22 mouse cellular contexts compared by ENCODE assay signal in the genomic region with DNA sequence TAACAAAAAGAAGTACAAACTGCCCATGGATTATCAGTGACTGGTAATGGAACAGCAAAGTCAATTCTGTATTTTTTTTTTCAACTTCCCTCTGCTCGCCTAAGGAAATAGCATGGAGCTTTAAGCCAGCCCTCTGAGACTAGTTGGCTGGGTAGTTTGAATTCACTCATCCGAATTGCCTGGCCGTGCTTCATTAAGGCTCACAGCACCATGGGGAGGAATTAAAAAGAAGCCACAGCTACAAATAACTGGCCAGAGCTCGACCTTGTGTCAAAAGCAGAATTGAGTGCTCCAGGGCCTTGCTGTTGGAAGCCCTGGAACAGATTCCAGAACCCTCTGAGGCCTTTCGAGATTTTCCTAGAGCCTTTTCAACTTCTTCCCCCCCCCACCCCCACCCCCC. TPM values are rescaled to one million over a fixed set of nuclear protein-coding genes. Genes with fewer than 3 reads are reported as not detected.
"Had no signal": no experiment of that assay in that cellular context is flagged by ENCODE, and none has a peak within 500 bp of the region (broad histone marks: within the 10 kb centered on the region; RNA-seq: fewer than 3 reads in every experiment).

No protein-coding gene starts in this region.

- H3K4me1 ChIP-seq: liver, embryonic 13.5 days; stomach, embryonic 15.5 days had no signal

- H3K4me2 ChIP-seq: kidney, embryonic 15.5 days; liver, embryonic 13.5 days; lung, embryonic 14.5 days; midbrain, embryonic 13.5 days; stomach, embryonic 15.5 days had no signal

- H3K36me3 ChIP-seq: kidney, embryonic 15.5 days; liver, embryonic 13.5 days; midbrain, embryonic 13.5 days; stomach, embryonic 15.5 days had no signal

- H3K27ac ChIP-seq: kidney, embryonic 15.5 days; left cerebral cortex, adult 2 months; liver, embryonic 13.5 days; macrophage; midbrain, embryonic 13.5 days; stomach, embryonic 15.5 days had no signal

- H3K9ac ChIP-seq: kidney, embryonic 15.5 days; liver, embryonic 13.5 days; lung, embryonic 14.5 days; midbrain, embryonic 13.5 days; stomach, embryonic 15.5 days had no signal

- H3K27me3 ChIP-seq: kidney, embryonic 15.5 days; stomach, embryonic 15.5 days had no signal

- DNase-seq: kidney, adult 18-20 months; kidney, postnatal 10 days; kidney, postnatal 36 days; layer of hippocampus, postnatal 36 days; liver, embryonic 13.5 days; lung, embryonic 14.5 days; right cerebral cortex, adult 18-20 months; right cerebral cortex, postnatal 14 days; right cerebral cortex, postnatal 4 days; spleen, adult 18-20 months; thymus, postnatal 36 days had no signal

- H3K4me3 ChIP-seq: kidney, embryonic 15.5 days; left cerebral cortex, adult 2 months; liver, embryonic 13.5 days; midbrain, embryonic 13.5 days; myocyte; stomach, embryonic 15.5 days had no signal

- ATAC-seq: lung, postnatal 0 days; midbrain, embryonic 13.5 days had no signal

- H3K9me3 ChIP-seq: kidney, embryonic 15.5 days; liver, embryonic 13.5 days; midbrain, embryonic 13.5 days; stomach, embryonic 15.5 days had no signal

RNA-seq across cellular contexts. Expression of a gene that starts 8.8 kb away (rescaled TPM):
- polyA plus RNA-seq: kidney, embryonic 15.5 days; liver, adult 2 months; liver, embryonic 13.5 days; liver, embryonic 16.5 days; lung, embryonic 14.5 days; midbrain, embryonic 13.5 days; myocyte; neural tube, embryonic 11.5 days; neural tube, embryonic 14.5 days had no signal
